Mouse (Mus musculus) ES-Bruce4 (cell line): Measurements from ENCODE around the gene Cd96. TPM values are rescaled to one million over a fixed set of nuclear protein-coding genes. Genes with fewer than 3 reads are reported as not detected.

Source experiments
- H3K27ac ChIP-seq: 2 replicates; pipeline ENCODE4 v1.5.1; 2012; ENCODE audit warnings: low read length, inconsistent platforms; ENCODE audit not compliant: insufficient read depth
- H3K27me3 ChIP-seq: 2 replicates; pipeline ENCODE4 v1.6.1; 2012; ENCODE audit warnings: mild to moderate bottlenecking, low read length, inconsistent platforms; ENCODE audit not compliant: control insufficient read depth, poor library complexity, insufficient read depth, severe bottlenecking
- H3K36me3 ChIP-seq: 2 replicates; pipeline ENCODE4 v1.6.1; 2012; ENCODE audit warnings: inconsistent platforms, mild to moderate bottlenecking, low read length, moderate library complexity; ENCODE audit not compliant: control insufficient read depth, poor library complexity, insufficient read depth, severe bottlenecking
- H3K4me1 ChIP-seq: one replicate; pipeline ENCODE4 v1.8.1; 2011; ENCODE audit warnings: low read length; ENCODE audit not compliant: control insufficient read depth, insufficient read depth
- H3K4me3 ChIP-seq: 2 replicates; pipeline ENCODE4 v1.5.1; 2011; ENCODE audit warnings: low read depth, mild to moderate bottlenecking, low read length
- H3K9ac ChIP-seq: 2 replicates; pipeline ENCODE4 v1.6.1; 2012; ENCODE audit warnings: low read depth, mild to moderate bottlenecking, inconsistent platforms; ENCODE audit not compliant: poor library complexity, severe bottlenecking
- H3K9me3 ChIP-seq: replicated peaks from 2 replicates; pipeline ENCODE4 v1.6.1; 2012; ENCODE audit warnings: mild to moderate bottlenecking, low read length, inconsistent platforms; ENCODE audit not compliant: control insufficient read depth, poor library complexity, insufficient read depth, severe bottlenecking
- CTCF ChIP-seq: IDR thresholded peaks from one replicate; pipeline ENCODE4 v1.8.1; 2011; ENCODE audit warnings: low read depth, low read length
- EP300 ChIP-seq: IDR thresholded peaks from 2 replicates; pipeline ENCODE4 v1.6.1; 2011; ENCODE audit warnings: low read depth, low read length; ENCODE audit not compliant: insufficient read depth
- POLR2A ChIP-seq: IDR thresholded peaks from one replicate; pipeline ENCODE4 v1.8.1; 2011; ENCODE audit warnings: low read length; ENCODE audit not compliant: insufficient read depth
- polyA plus RNA-seq: library from polyadenylated mRNA; stranded (reverse); fragments of >200 nt; gene quantifications from 2 replicates; pipeline ENCODE4 v1.2.4, GENCODE M21; 2011; ENCODE audit warnings: low read depth; ENCODE audit not compliant: missing spikeins, insufficient read depth, insufficient read length

The Cd96 gene
- polyA plus RNA-seq, 1 experiment: not detected

DNA sequence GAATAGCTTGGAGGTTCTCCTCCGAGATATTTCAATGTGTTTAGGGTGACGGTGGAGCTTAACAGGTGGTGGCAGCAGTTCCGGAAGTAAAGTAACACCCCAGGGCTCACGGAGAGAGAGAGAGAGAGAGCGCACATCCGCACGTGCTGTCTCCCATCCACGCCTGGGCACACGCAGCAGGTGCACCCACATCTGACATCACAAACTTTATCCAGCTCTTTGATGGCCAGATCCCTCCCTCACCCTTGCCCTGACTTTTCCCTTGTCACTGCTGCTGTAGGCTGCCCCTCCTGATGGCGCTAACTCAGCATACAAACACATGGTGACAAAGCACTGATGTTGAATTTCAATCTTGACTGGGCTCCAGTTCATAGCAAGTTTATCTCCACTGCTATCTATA is 113.8 kb downstream of the Cd96 start:
- Histone ChIP-seq H3K4me1 (no peaks in the 10 kb centered on the region), H3K9ac (no peak overlapping the region), H3K36me3 (no peaks in the 10 kb centered on the region), H3K27me3 (no peaks in the 10 kb centered on the region), H3K27ac (no peak overlapping the region), H3K9me3 (no peaks in the 10 kb centered on the region), H3K4me3 (no peak overlapping the region)
- TF ChIP-seq EP300 (no peak), POLR2A (no peak)

GRCm38 (mm10) chr16:46001550-46002166 is 118.4 kb downstream of the Cd96 start:
- no peak overlapping the region for H3K9ac ChIP-seq
- H3K36me3 ChIP-seq: no peaks in the 10 kb centered on the region
- no peaks in the 10 kb centered on the region for H3K27me3 ChIP-seq

GRCm38 (mm10) chr16:46000976-46001375 is 119.1 kb downstream of the Cd96 start:
- no peaks in the 10 kb centered on the region for H3K27me3 ChIP-seq
- no peak for TF ChIP-seq POLR2A
- TF ChIP-seq CTCF: no peak
- no peak for TF ChIP-seq EP300
- H3K27ac ChIP-seq: no peak overlapping the region
- no peak overlapping the region for H3K9ac ChIP-seq
- H3K4me1 ChIP-seq: no peaks in the 10 kb centered on the region
- no peak overlapping the region for H3K4me3 ChIP-seq
- H3K9me3 ChIP-seq: no peaks in the 10 kb centered on the region
- H3K36me3 ChIP-seq: no peaks in the 10 kb centered on the region

More at GRCm38 (mm10) chr16:46001550-46002166, 118.4 kb downstream of the Cd96 start:
- H3K4me3 ChIP-seq: no peak overlapping the region
- no peak overlapping the region for H3K27ac ChIP-seq
- H3K9me3 ChIP-seq: no peaks in the 10 kb centered on the region
- H3K4me1 ChIP-seq: no peaks in the 10 kb centered on the region
- TF ChIP-seq CTCF (no peak), EP300 (no peak), POLR2A (no peak)

DNA sequence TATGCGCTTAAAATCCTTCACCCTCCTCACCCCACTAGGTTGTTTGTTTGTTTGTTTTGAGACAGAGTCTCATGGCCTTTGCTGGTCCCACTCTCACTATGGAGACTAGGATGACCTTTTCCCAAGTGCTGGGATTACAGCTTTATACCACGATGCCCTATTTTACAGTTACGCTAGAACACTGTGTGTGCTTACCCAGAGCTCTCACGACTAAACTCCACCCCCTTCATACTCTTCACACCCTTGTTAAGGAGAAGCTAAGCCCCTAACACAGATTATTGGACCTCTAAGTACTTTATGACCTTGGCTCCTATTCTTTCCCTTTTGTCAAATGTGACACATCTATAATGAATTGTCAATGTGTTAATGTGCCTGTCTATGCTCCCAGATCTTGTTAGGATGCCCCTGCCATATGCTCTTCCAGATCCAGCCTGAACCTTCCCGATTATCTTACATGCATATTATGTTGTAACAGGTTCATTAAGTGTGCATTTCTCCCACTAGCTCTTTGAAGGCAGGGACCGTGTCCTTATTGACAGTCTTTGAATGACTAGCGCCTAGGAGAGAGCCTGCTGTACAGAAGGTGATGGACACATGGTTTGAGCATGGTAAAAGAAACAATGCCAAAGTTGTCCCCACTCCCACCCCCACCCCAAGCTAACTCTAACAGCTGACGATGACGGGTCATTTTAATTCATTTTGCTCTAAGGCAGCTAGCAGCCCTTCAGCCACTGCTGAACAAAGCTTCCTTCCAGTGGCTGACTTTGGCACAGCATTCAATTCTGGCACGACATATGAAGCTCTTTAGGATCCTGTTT is 120.5 kb downstream of the Cd96 start:
- Histone ChIP-seq H3K4me1 (no peaks in the 10 kb centered on the region), H3K9ac (no peak overlapping the region), H3K36me3 (no peaks in the 10 kb centered on the region), H3K27me3 (no peaks in the 10 kb centered on the region), H3K4me3 (no peak overlapping the region), H3K27ac (no peak overlapping the region), H3K9me3 (no peaks in the 10 kb centered on the region)
- TF ChIP-seq EP300 (no peak), CTCF (no peak), POLR2A (no peak)

- Histone ChIP-seq H3K9ac (no peak overlapping the region), H3K4me1 (no peaks in the 10 kb centered on the region), H3K27me3 (no peaks in the 10 kb centered on the region), H3K9me3 (no peaks in the 10 kb centered on the region), H3K4me3 (no peak overlapping the region), H3K36me3 (no peaks in the 10 kb centered on the region), H3K27ac (no peak overlapping the region)
- TF ChIP-seq CTCF (no peak), EP300 (no peak), POLR2A (no peak)
Measured at GRCm38 (mm10) chr16:45998231-45998630, 121.8 kb downstream of the Cd96 start.

- Histone ChIP-seq H3K9ac (no peak overlapping the region), H3K27me3 (no peaks in the 10 kb centered on the region), H3K36me3 (no peaks in the 10 kb centered on the region), H3K27ac (no peak overlapping the region), H3K4me1 (no peaks in the 10 kb centered on the region), H3K4me3 (no peak overlapping the region), H3K9me3 (no peaks in the 10 kb centered on the region)
- no peak for TF ChIP-seq POLR2A
- no peak for TF ChIP-seq EP300
- no peak for TF ChIP-seq CTCF
Measured at GRCm38 (mm10) chr16:45990901-45991676, 129.0 kb downstream of the Cd96 start.
